Mouse (Mus musculus) G1E (cell line): ENCODE results near the gene Olfr826.
"Not testable (repeated sequence)": the region's sequence is repeated elsewhere in the genome, so short reads cannot be mapped to it uniquely, and the experiment has no call there.

Experiments used
- CTCF ChIP-seq: IDR thresholded peaks from 2 replicates; pipeline ENCODE4 v1.5.1; 2012; ENCODE audit warnings: low read depth, low read length, inconsistent platforms, mixed read lengths
- TAL1 ChIP-seq: conservative IDR thresholded peaks from 2 replicates; pipeline ENCODE4 v1.6.1; 2012; ENCODE audit warnings: low read depth, low read length, inconsistent platforms, mixed read lengths

DNA sequence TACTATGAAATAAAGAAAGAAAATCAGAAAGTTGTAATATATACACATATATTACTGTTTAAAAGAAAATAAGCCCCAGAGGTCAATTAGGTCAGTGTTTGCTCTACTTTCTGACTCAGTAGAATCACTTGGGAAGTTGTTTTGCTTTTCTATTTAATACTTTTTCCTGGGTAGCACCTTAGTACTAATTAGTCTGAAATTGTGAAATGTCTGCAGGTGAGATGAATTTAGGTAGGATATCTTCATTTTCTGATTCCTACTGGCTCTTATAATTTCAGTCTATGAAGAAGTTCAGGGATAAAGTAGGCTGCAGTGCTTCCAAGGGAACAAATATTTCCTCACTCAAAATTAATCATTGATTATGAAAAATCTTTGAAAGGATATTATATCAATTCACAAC, 54.1 kb downstream of the Olfr826 start, which contains the start of gene Olfr824:
- TF ChIP-seq CTCF, TAL1: not testable (repeated sequence)
